Mouse (Mus musculus) embryonic facial prominence, embryonic 12.5 days (tissue): ENCODE results near the gene AU022252. TPM values are rescaled to one million over a fixed set of nuclear protein-coding genes. Genes with fewer than 3 reads are reported as not detected.

Source experiments
- ATAC-seq: fragments of 200-750 bp; cut with Nextera tagmentation; 2 replicates; pipeline ENCODE4 v1.8.0; 2017; ENCODE audit not compliant: insufficient number of reproducible peaks, insufficient read depth, low FRiP score, low TSS enrichment
- H3K27ac ChIP-seq: fragments of 300-500 bp; sonication (generic); 2 replicates; pipeline ENCODE4 v1.5.1; 2016; ENCODE audit warnings: mild to moderate bottlenecking
- H3K27me3 ChIP-seq: fragments of 300-500 bp; sonication (generic); 2 replicates; pipeline ENCODE4 v1.6.1; 2016; ENCODE audit warnings: mild to moderate bottlenecking, moderate library complexity
- H3K36me3 ChIP-seq: fragments of 300-500 bp; sonication (generic); 2 replicates; pipeline ENCODE4 v1.6.1; 2016; ENCODE audit warnings: mild to moderate bottlenecking
- H3K4me1 ChIP-seq: fragments of 300-500 bp; sonication (generic); 2 replicates; pipeline ENCODE4 v1.6.1; 2016
- H3K4me2 ChIP-seq: fragments of 300-500 bp; sonication (generic); replicated peaks from 2 replicates; pipeline ENCODE4 v1.6.1; 2016; ENCODE audit warnings: mild to moderate bottlenecking, moderate library complexity
- H3K4me3 ChIP-seq: fragments of 300-500 bp; sonication (generic); 2 replicates; pipeline ENCODE4 v1.5.1; 2016; ENCODE audit warnings: mild to moderate bottlenecking
- H3K9ac ChIP-seq: fragments of 300-500 bp; sonication (generic); 2 replicates; pipeline ENCODE4 v1.6.1; 2016; ENCODE audit warnings: mild to moderate bottlenecking, moderate library complexity
- H3K9me3 ChIP-seq: fragments of 300-500 bp; sonication (generic); 2 replicates; pipeline ENCODE4 v1.6.1; 2016; ENCODE audit warnings: mild to moderate bottlenecking, moderate library complexity
- WGBS: fragments of 180-500 bp; shearing (Covaris S2); methylation state at CpG from one replicate; pipeline ENCODE4 v1.1.7; 2016; 5-methylcytosine and 5-hydroxymethylcytosine counted together
- polyA plus RNA-seq: library from polyadenylated mRNA; unstranded; fragments of >200 nt; fragmentation: Nextera tagmentation; extraction: Ambion mirVana; gene quantifications from 2 replicates; pipeline ENCODE4 v1.2.1, GENCODE M21; 2016

AU022252 gene
- polyA plus RNA-seq, 1 experiment from 2014 or later, result 43.8 TPM

DNA sequence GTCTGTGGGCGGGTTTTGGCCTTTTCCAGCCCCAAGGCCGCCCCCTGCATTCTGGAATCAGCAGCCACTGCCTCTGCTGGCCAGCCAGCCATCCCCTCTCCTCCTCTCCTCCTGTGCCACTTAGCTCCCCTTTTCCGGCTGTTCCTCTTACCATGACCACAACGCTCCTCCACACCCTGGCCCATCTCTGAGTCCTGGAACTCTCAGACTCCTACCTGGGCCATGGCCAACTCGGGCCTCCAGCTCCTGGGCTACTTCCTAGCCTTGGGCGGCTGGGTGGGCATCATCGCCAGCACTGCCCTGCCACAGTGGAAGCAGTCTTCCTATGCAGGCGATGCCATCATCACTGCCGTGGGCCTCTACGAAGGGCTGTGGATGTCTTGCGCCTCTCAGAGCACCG is 22.8 kb upstream of the AU022252 start, which contains the start of gene Cldn19:
Gene Cldn19 (plus strand): TSS at position 64 of the 400 bp plus-strand sequence.
- 0 out of 2 replicates have a peak within 1 kb of the TSS, but pooled peaks have one; percentile 54 for H3K27ac ChIP-seq
- no peak within 1 kb of the TSS; the same call in none of the 2 replicates for H3K9ac ChIP-seq
- 73% methylated on average over 12 of the region's 12 CpGs for WGBS
- H3K36me3 ChIP-seq, result no peaks in the 10 kb centered on the region
- H3K4me2 ChIP-seq, result no peak within 1 kb of the TSS
- ATAC-seq, result no peak
- no peaks in the 10 kb centered on the region for H3K9me3 ChIP-seq
- H3K4me1 ChIP-seq, result peaks cover 10% of the 10 kb centered on the region
- H3K4me3 ChIP-seq, result no peak within 1 kb of the TSS
- no peaks in the 10 kb centered on the region for H3K27me3 ChIP-seq

DNA sequence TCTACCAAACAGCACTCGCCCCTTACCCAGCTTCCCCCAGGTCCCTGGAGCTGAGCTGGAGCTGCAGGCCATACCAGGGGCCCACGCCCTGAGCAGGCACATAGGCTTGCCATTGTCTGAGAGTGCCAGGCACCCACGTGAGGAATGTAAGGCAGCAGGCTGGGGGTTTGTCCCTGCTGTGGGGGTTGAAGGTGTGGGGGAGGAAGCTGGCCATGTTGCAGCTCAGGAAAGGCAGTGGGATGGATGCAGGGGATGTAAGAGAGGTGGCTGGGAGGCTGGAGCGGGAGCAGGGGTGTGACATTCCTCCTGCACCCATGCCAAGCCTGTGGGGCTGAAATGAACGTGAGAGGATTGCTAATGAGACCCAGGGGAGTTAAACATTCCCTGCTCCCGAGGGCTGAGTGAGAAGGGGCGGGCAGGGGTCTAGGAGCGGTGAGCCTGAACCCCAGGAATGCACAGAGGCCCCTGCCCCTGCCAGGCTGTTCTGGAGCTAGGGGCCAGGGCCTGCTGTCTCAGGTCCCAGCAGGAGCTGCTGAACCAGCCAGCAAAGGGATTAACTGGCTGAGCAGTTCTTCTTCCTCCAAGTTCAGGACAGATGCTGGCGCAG is 21.6 kb upstream of the AU022252 start:
- Histone ChIP-seq H3K4me3 (no peak overlapping the region), H3K9ac (no peak overlapping the region; the same call in 1 of the 2 replicates), H3K27ac (peak overlapping the region; percentile 54; the same call in 1 of the 2 replicates), H3K4me2 (no peak overlapping the region), H3K9me3 (no peaks in the 10 kb centered on the region), H3K4me1 (peaks cover 10% of the 10 kb centered on the region), H3K36me3 (no peaks in the 10 kb centered on the region), H3K27me3 (no peaks in the 10 kb centered on the region)
- WGBS, result 41% methylated on average over 9 of the region's 9 CpGs
- ATAC-seq, result no peak

DNA sequence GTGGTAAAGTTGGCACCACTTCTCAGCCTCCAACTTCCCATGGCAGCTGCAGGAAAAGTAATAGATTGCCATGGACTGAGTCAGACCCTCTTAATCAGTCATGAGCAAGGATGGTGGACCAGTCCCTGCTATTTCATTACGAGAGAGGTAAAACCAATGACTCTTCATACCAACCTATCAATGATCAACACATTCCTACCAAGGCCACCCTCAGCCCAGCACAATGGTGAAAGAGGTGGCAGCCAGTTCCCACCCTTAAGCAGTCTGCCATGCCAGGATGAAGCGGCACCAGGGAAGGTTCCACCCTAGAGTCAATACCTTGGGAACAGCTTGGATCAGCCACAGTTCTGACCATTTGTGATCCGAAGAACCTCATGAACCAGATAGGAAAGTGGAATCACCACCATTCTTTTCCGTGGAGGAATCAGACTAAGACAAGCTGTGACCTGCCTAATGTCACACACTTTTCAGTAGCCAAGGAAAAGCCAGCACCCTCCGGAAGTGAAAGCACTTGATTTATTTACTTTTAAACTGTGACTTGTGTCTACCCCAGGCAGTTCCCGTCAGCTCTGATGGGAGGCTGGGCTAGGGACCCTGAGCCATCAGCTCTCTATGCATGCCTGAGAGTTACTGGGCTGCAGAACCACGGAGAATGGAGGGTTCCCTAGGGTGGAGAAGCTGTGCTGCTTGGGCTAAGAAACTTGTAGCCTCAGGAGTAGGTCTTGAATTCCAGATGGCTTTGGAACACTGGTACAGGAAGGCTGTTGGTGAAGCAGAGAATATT is 19.7 kb upstream of the AU022252 start:
- H3K27ac ChIP-seq, result no peak overlapping the region
- H3K27me3 ChIP-seq, result no peaks in the 10 kb centered on the region
- 62% methylated on average over 7 of the region's 7 CpGs for WGBS
- H3K4me3 ChIP-seq, result no peak overlapping the region
- no peak overlapping the region for H3K4me2 ChIP-seq
- no peak overlapping the region for H3K9ac ChIP-seq
- peaks cover 10% of the 10 kb centered on the region for H3K4me1 ChIP-seq
- ATAC-seq, result no peak
- peaks cover 11% of the 10 kb centered on the region for H3K36me3 ChIP-seq
- no peaks in the 10 kb centered on the region for H3K9me3 ChIP-seq

DNA sequence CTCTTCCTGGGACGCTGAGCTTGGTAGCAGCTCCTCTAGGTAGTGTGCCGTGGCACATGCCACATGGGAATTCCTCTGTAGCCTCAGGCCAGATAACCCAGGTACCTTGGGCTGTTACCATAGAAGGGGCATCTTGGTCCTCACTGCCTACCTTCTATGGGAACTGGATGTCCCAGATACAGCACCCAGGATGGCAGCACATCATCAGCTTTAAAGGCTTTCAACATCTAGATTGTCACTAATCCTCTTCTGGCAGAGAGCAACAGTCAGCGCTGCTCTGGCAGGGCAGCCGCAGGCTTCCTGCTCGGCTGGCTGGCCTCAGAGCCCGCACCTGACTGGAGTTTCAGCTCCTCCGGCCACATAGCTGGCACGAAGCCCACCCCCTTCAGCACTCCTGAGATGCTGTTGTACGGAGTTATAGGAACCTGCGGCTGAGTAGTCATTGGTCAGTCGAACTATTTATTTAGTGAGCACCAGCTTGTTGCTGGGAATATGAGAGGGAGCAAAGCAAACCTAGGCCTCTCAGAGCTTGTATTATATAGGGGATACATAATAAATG is 16.0 kb upstream of the AU022252 start:
- H3K27me3 ChIP-seq, result no peaks in the 10 kb centered on the region
- no peak overlapping the region for H3K4me3 ChIP-seq
- H3K36me3 ChIP-seq, result peaks cover 43% of the 10 kb centered on the region
- no peaks in the 10 kb centered on the region for H3K4me1 ChIP-seq
- H3K27ac ChIP-seq, result no peak overlapping the region
- ATAC-seq, result no peak
- no peak overlapping the region for H3K4me2 ChIP-seq
- no peak overlapping the region for H3K9ac ChIP-seq
- no peaks in the 10 kb centered on the region for H3K9me3 ChIP-seq
- WGBS, result 84% methylated on average over 11 of the region's 11 CpGs

DNA sequence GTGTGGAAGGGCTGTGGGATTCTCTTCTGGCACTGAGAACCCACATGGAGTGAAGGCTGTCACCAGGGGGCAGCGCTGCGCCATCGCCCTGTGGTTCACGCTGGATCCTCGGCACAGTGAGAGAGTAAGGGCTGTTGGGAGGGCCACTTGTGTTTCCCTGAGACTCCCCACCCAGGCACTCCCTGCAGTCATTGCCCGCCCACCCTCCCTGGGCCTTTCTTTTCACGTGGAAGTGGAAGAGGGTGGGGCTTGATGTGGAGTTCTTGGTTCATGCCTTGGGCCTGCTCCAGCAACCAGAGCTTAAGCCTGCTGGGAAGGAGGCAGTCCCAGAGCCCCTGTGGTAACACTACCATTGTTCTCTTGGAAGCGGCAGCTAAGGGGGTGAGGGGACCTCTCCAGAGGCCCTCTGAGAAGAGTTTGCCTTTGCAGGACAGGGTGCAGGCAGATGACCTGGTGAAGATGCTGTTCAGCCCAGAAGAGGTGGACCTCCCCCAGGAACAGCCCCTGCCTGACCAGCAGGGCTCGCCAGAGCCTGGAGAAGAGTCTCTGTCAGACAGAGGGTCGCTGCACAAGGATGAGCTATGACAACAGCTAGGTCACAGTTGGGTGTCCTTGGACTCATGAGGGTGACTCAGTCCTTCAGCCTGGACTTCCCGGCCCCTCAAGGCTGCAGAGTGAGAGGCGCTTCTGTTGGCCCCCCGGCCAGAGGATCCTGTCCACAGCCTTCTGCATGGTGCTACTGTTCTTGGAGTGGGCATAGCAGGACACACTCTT is 15.1 kb upstream of the AU022252 start:
- H3K27ac ChIP-seq, result no peak overlapping the region
- no peaks in the 10 kb centered on the region for H3K4me1 ChIP-seq
- H3K9ac ChIP-seq, result no peak overlapping the region
- no peak overlapping the region for H3K4me3 ChIP-seq
- H3K4me2 ChIP-seq, result no peak overlapping the region
- H3K9me3 ChIP-seq, result no peaks in the 10 kb centered on the region
- no peak for ATAC-seq
- H3K36me3 ChIP-seq, result peaks cover 52% of the 10 kb centered on the region
- 33% methylated on average over 13 of the region's 13 CpGs for WGBS
- H3K27me3 ChIP-seq, result no peaks in the 10 kb centered on the region

DNA sequence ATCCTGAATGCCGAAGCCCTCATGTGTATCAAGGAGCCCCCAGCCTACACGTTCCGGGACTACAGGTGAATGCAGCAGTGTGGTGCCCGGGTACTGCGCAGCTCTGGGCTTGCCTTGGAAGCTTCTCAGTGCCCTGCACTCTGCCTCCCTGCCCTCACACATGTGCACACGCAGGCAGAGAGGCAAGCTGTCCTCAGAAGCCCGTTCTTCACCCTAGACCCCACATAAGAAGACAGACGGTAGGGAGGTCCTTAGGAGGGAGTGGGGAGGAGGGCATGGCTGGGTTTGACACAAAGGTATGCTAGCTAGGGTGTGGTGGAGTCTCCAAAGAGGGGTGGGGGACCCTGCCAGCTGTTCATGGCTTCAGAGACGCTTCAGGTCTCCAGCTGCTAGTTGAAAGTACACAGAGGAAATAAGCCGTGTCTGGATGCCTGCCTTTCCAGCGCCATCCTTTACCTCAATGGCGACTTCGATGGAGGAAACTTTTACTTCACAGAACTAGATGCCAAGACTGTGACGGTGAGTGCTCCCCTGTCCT is 14.2 kb upstream of the AU022252 start:
- Histone ChIP-seq H3K4me2 (no peak overlapping the region), H3K27ac (no peak overlapping the region), H3K27me3 (no peaks in the 10 kb centered on the region), H3K9me3 (no peaks in the 10 kb centered on the region), H3K36me3 (peaks cover 61% of the 10 kb centered on the region), H3K4me1 (no peaks in the 10 kb centered on the region), H3K4me3 (no peak overlapping the region), H3K9ac (no peak overlapping the region)
- WGBS, result 73% methylated on average over 14 of the region's 14 CpGs
- no peak for ATAC-seq

DNA sequence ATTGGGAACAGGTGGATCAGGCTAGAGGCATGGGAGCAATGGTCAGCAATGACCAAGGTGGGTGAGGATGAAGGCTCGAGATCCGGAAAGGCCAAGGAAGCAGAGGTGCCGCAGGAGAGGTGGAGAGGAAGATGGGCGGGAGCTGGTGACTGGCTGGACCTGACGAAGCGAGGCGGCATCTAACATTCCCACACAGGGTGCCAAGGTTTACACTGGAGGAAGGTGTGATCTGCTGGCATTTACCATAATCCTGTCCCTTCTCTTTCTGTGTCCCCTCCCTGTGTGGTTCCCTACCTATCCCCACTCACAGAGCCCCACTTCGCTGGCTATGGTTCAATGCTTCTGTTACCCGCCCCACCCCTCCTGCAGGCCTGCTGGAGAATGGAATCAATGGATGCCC is 13.4 kb upstream of the AU022252 start:
- peaks cover 69% of the 10 kb centered on the region for H3K36me3 ChIP-seq
- no peaks in the 10 kb centered on the region for H3K27me3 ChIP-seq
- H3K4me1 ChIP-seq, result no peaks in the 10 kb centered on the region
- H3K9ac ChIP-seq, result no peak overlapping the region
- 91% methylated on average over 9 of the region's 9 CpGs for WGBS
- no peaks in the 10 kb centered on the region for H3K9me3 ChIP-seq
- H3K4me3 ChIP-seq, result no peak overlapping the region
- no peak overlapping the region for H3K4me2 ChIP-seq
- no peak for ATAC-seq
- no peak overlapping the region for H3K27ac ChIP-seq

DNA sequence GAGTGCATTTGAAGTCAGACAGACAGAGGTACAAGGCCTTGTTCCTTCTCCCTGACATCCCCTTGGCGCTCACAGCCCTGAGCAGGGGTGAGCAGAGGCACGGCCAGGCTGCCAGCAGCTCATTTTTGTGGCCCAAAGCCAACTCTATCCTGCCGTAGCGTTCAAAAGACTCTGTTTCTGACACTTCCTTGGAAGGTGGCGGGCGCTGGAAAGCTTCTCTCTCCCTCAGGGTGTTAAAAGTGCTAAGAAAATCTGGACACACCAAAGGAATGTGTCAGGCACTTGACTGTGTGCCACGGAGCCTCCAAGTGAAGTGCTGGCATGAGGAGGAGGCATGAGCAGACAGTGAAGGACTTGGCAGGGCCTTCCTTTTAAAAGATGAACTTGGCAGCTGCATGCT is 13.0 kb upstream of the AU022252 start:
- Histone ChIP-seq H3K27ac (no peak overlapping the region), H3K9ac (no peak overlapping the region), H3K9me3 (no peaks in the 10 kb centered on the region), H3K4me3 (no peak overlapping the region), H3K4me2 (no peak overlapping the region), H3K27me3 (no peaks in the 10 kb centered on the region), H3K36me3 (peaks cover 73% of the 10 kb centered on the region), H3K4me1 (no peaks in the 10 kb centered on the region)
- no peak for ATAC-seq
- WGBS, result 79% methylated on average over 7 of the region's 7 CpGs

DNA sequence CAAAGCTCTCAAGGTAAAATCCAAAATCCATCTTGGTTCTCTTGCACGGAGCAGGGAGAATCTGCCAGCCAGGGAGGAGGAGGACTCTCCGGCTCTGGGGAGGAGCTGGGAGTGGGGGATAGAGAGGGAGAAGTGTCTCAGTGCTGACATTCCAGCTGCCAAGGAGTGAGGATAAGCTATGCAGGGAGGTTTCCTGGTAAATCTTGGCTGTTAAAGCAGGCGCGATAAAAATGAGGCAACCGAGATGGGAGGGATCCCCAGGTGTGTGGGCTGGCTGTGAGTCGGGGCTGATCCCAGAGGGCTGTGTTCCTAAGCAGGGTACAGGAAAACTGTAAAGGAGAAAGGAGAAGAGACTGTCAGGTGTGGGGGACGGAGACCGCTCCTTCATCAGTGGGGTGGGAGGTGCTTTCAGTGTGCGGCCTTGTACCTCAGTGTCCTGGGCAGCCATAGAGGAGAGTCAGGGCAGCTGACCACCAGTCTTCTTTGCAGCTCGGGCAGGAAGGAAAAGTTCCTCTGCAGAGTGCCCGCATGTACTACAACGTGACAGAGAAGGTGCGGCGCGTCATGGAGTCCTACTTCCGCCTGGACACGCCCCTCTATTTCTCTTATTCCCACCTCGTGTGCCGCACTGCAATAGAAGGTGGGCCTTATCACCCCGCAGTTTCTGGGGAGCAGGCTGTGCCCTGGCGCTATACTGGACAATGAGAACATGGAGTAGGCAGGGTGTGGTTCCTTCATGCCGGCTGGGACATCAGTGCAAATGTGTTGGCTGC is 12.1 kb upstream of the AU022252 start:
- Histone ChIP-seq H3K4me2 (no peak overlapping the region), H3K4me3 (no peak overlapping the region), H3K36me3 (peaks cover 73% of the 10 kb centered on the region), H3K4me1 (no peaks in the 10 kb centered on the region), H3K9me3 (no peaks in the 10 kb centered on the region), H3K27ac (no peak overlapping the region), H3K9ac (no peak overlapping the region), H3K27me3 (no peaks in the 10 kb centered on the region)
- WGBS, result 83% methylated on average over 22 of the region's 22 CpGs
- no peak for ATAC-seq

DNA sequence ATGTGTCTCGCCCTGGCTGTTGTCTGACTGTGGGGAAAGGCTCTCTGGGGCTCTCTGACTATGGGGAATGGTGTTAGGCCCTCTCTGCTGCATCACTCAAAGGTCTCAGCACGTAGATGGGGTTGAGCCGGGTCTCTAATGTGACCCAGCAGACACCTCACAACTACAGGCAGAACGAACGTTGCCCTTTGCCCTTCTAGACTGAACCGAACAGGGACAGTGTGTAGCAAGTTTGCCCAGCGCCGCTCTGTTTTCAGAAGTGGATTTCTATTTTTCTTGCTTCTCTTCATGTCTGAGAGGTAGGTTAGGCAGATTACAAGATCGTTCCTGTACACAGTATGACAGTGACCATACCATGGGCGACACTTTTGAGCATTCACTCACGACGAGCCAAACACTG is 10.1 kb upstream of the AU022252 start:
- no peak overlapping the region for H3K4me3 ChIP-seq
- peaks cover 62% of the 10 kb centered on the region for H3K36me3 ChIP-seq
- no peaks in the 10 kb centered on the region for H3K4me1 ChIP-seq
- H3K9ac ChIP-seq, result no peak overlapping the region
- no peak overlapping the region for H3K4me2 ChIP-seq
- no peak overlapping the region for H3K27ac ChIP-seq
- WGBS, result 92% methylated on average over 12 of the region's 12 CpGs
- H3K9me3 ChIP-seq, result no peaks in the 10 kb centered on the region
- ATAC-seq, result no peak
- H3K27me3 ChIP-seq, result no peaks in the 10 kb centered on the region

DNA sequence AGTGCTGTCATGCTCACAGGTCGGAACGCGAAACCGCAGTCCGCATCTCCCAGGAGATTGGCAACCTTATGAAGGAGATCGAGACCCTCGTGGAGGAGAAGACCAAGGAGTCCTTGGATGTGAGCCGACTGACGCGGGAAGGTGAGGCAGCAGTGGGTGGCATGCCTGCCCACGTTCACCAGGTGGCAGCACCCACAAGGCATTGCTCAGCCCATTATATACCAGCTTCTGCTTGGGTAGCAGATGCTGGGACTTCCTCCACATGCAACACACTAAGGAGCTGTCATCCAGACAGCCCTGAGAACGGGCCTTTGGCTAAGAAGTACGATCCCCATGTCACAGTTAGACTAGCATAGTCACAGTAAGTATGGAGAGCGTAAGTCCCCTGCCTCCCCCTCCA is 9.2 kb upstream of the AU022252 start:
- H3K36me3 ChIP-seq, result peaks cover 59% of the 10 kb centered on the region
- no peak overlapping the region for H3K9ac ChIP-seq
- H3K4me3 ChIP-seq, result no peak overlapping the region
- WGBS, result 91% methylated on average over 14 of the region's 14 CpGs
- no peaks in the 10 kb centered on the region for H3K4me1 ChIP-seq
- no peak overlapping the region for H3K27ac ChIP-seq
- H3K9me3 ChIP-seq, result no peaks in the 10 kb centered on the region
- no peaks in the 10 kb centered on the region for H3K27me3 ChIP-seq
- no peak for ATAC-seq
- H3K4me2 ChIP-seq, result no peak overlapping the region
